Mouse (Mus musculus) embryonic facial prominence, embryonic 15.5 days (tissue): ENCODE results near the gene Vmn1r194. TPM values are rescaled to one million over a fixed set of nuclear protein-coding genes. Genes with fewer than 3 reads are reported as not detected.
"Not testable (repeated sequence)": the region's sequence is repeated elsewhere in the genome, so short reads cannot be mapped to it uniquely, and the experiment has no call there.

Experiments
- ATAC-seq: fragments of 200-750 bp; cut with Nextera tagmentation; 2 replicates; pipeline ENCODE4 v1.8.0; 2017; ENCODE audit warnings: low read depth, moderate TSS enrichment; ENCODE audit not compliant: insufficient number of reproducible peaks, low FRiP score, low TSS enrichment
- H3K27ac ChIP-seq: fragments of 300-500 bp; sonication (generic); replicated peaks from 2 replicates; pipeline ENCODE4 v1.5.1; 2015; ENCODE audit warnings: mild to moderate bottlenecking, inconsistent platforms
- H3K27me3 ChIP-seq: fragments of 300-500 bp; sonication (generic); 2 replicates; pipeline ENCODE4 v1.6.1; 2015; ENCODE audit warnings: inconsistent platforms
- H3K36me3 ChIP-seq: fragments of 300-500 bp; sonication (generic); 2 replicates; pipeline ENCODE4 v1.6.1; 2015; ENCODE audit warnings: mild to moderate bottlenecking, inconsistent platforms
- H3K4me1 ChIP-seq: fragments of 300-500 bp; sonication (generic); 2 replicates; pipeline ENCODE4 v1.6.1; 2015; ENCODE audit warnings: inconsistent platforms
- H3K4me2 ChIP-seq: fragments of 300-500 bp; sonication (generic); replicated peaks from 2 replicates; pipeline ENCODE4 v1.6.1; 2015; ENCODE audit warnings: mild to moderate bottlenecking, inconsistent platforms
- H3K4me3 ChIP-seq: fragments of 300-500 bp; sonication (generic); replicated peaks from 2 replicates; pipeline ENCODE4 v1.5.1; 2015; ENCODE audit warnings: mild to moderate bottlenecking, inconsistent platforms
- H3K9ac ChIP-seq: fragments of 300-500 bp; sonication (generic); 2 replicates; pipeline ENCODE4 v1.6.1; 2015; ENCODE audit warnings: inconsistent platforms
- H3K9me3 ChIP-seq: fragments of 300-500 bp; sonication (generic); replicated peaks from 2 replicates; pipeline ENCODE4 v1.6.1; 2016; ENCODE audit warnings: inconsistent platforms
- WGBS: fragments of 180-500 bp; shearing (Covaris S2); methylation state at CpG from one replicate; pipeline ENCODE4 v1.1.7; 2015; 5-methylcytosine and 5-hydroxymethylcytosine counted together
- microRNA-seq: library from miRNA; unstranded; fragments of <30 nt; microRNA quantifications from one replicate; pipeline ENCODE4, GENCODE M21; 2016; ENCODE audit warnings: borderline number of aligned reads
- polyA plus RNA-seq: library from polyadenylated mRNA; unstranded; fragments of >200 nt; fragmentation: Nextera tagmentation; extraction: Ambion mirVana; gene quantifications from 2 replicates; pipeline ENCODE4 v1.2.1, GENCODE M21; 2015

Gene Vmn1r194
- not detected in 2 replicates for polyA plus RNA-seq

DNA sequence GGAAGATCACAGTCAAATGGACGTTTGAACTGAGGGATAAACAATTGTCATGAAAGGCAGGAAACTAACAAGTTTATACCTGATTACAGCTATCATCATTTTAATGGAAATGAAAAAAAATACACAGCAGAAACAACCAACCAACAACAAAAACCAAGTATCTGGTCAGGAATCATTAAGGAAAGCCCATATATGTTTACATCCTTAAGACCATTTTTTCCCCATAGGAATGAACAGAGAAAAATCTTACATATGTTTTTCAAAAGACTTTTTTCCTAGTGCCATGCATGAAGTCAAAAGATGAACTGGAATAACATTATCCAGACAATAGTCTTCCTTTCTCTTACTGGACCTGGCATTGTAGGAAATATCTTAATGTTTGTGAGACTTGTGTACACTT, at the start of gene Vmn1r194:
Gene Vmn1r194 (plus strand): TSS at position 301 of the 400 bp plus-strand sequence.
- 25% methylated on average over 1 of the region's 1 CpGs for WGBS
- Histone ChIP-seq H3K36me3 (no peaks in the 10 kb centered on the region), H3K4me2 (no peak within 1 kb of the TSS), H3K9me3 (no peaks in the 10 kb centered on the region), H3K27ac (no peak within 1 kb of the TSS), H3K4me1 (no peaks in the 10 kb centered on the region), H3K27me3 (no peaks in the 10 kb centered on the region), H3K4me3 (no peak within 1 kb of the TSS), H3K9ac (no peak within 1 kb of the TSS)
- no peak for ATAC-seq

DNA sequence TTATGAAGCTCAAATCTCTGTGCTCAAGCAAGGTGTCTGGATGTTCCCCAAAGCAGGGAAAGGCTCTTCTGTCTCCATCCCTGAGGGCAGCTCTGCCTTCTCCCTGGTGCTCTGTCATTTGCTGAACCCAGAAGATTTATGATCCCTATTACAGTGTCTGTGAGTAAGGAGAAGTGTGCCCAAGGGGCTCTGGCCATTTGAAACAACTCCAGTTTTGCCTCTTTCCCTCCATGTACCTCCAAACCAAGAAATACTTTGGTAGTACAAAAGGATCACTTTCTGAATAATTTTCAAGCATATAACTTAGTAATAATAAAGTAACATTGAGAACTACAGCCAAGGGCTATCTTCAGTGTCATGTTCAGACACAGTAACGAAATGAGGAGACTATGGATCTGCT, 21.0 kb upstream of the Vmn1r194 start, which contains the start of gene Vmn1r193:
Gene Vmn1r193 (minus strand): TSS at position 101 of the 400 bp plus-strand sequence.
- H3K9ac ChIP-seq, H3K4me3 ChIP-seq, H3K36me3 ChIP-seq, H3K27ac ChIP-seq, H3K4me1 ChIP-seq, ATAC-seq, H3K27me3 ChIP-seq, H3K4me2 ChIP-seq, H3K9me3 ChIP-seq: not testable (repeated sequence)
- WGBS, result 72% methylated on average over 1 of the region's 1 CpGs

DNA sequence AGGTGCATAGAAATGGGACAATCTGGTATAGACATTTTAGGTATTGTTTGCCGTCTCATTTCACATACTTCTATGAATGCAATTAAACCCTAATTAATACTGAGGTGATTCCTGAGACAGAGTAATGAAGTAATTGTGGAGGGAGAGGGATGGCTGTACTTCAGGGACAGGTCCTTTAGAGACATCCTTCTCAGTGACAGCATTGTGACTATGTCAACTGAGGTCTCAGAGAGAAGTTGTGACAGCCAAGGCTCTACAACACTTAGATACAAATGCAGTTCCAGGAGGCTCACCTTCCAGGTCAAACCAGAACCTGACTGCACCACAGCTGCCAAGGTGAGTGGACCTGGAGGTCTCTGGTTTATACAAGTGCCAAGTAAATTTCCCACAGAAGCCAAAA, 26.2 kb downstream of the Vmn1r194 start, which contains the start of gene Vmn1r195:
Gene Vmn1r195 (plus strand): TSS at position 301 of the 400 bp plus-strand sequence.
- not testable (repeated sequence) for H3K4me1 ChIP-seq, H3K9ac ChIP-seq, H3K4me2 ChIP-seq, H3K9me3 ChIP-seq, H3K27me3 ChIP-seq, H3K4me3 ChIP-seq, H3K36me3 ChIP-seq, H3K27ac ChIP-seq, ATAC-seq
- WGBS, result 86% methylated on average over 1 of the region's 1 CpGs

DNA sequence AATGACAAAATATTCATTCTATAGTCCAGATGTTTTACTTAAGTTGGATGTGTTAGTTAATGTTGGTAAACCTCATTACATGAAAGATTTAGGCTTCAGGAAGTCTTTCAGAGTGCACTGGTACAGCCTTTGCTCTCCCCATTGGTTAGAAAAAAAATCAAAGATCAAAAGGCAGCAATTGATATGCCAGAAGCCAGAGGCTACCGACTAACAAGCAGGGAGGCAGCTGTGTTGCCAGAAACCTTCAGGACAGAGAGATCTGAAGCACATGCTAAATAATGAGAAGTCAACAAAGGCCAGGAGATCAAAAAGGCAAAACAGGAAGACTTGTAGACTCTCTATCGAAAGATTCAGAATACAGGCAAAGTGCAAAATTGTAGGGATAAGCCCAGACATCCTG, 27.7 kb downstream of the Vmn1r194 start:
- no peaks in the 10 kb centered on the region for H3K4me1 ChIP-seq
- no peak overlapping the region for H3K27ac ChIP-seq
- ATAC-seq, result no peak
- H3K9ac ChIP-seq, result no peak overlapping the region
- H3K4me2 ChIP-seq, result no peak overlapping the region
- H3K36me3 ChIP-seq, result no peaks in the 10 kb centered on the region
- no peaks in the 10 kb centered on the region for H3K27me3 ChIP-seq
- H3K4me3 ChIP-seq, result no peak overlapping the region
- no peaks in the 10 kb centered on the region for H3K9me3 ChIP-seq
- WGBS, result 26% methylated on average over 2 of the region's 2 CpGs

DNA sequence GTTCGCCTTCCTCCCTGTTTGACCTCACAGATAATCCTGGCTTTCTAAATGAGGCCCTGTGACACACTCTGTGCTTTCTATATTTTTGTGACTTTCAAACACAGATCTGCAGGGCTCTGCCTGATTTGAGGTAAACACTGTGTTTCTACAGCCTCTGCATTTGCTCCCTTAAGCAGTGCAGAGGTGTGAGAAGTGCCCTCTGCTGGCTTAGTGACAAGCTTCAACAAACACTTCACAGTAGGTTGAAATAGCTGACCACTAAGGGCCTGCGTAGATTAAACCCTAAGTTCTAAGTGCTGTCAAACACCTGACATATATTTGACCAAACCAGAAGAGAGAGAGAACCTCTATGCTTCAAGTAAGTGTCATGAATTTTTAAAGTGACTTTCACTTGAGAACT, 40.6 kb downstream of the Vmn1r194 start:
- Histone ChIP-seq H3K4me2 (no peak overlapping the region), H3K36me3 (no peaks in the 10 kb centered on the region), H3K9ac (no peak overlapping the region), H3K4me1 (no peaks in the 10 kb centered on the region), H3K4me3 (no peak overlapping the region), H3K27ac (no peak overlapping the region), H3K27me3 (no peaks in the 10 kb centered on the region), H3K9me3 (no peaks in the 10 kb centered on the region)
- 65% methylated on average over 2 of the region's 2 CpGs for WGBS
- no peak for ATAC-seq

DNA sequence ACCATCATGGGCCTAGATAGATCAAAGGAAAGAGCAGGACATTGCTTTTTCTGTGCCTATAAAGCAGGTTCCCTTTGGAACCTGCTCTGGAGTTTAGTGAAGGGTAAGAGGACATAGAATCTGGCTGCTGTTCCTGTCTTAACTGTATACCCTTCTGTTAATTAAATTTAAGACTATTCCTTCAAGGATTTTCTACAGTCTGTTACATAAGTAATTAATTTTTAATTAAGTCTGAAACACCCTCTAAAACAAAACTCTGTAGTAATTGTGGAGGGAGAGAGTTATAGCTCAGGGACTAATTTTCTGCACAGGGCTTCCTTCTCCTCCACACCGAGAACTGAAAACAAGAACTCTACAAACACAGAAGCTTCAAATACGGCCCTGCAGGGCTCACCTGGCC, 45.6 kb downstream of the Vmn1r194 start, which contains the start of gene Vmn1r196:
Gene Vmn1r196 (plus strand): TSS at position 301 of the 400 bp plus-strand sequence.
- Histone ChIP-seq H3K27me3 (no peaks in the 10 kb centered on the region), H3K4me1 (no peaks in the 10 kb centered on the region), H3K9me3 (no peaks in the 10 kb centered on the region), H3K27ac (no peak within 1 kb of the TSS), H3K4me2 (no peak within 1 kb of the TSS), H3K9ac (no peak within 1 kb of the TSS), H3K4me3 (no peak within 1 kb of the TSS), H3K36me3 (no peaks in the 10 kb centered on the region)
- no peak for ATAC-seq
- WGBS, result 63% methylated on average over 2 of the region's 2 CpGs

Small RNAs within 50 kb of the gene (microRNA-seq; reads per million reads assigned to microRNA genes)
- gene Gm23282, result not detected
- not detected for gene Gm25084

Other genes starting within 250 kb of the Vmn1r194 start
- 1.2 and 1.8 TPM in 2 replicates for gene Prss16, start 234.5 kb upstream of the Vmn1r194 start, polyA plus RNA-seq
- 2.8 and 17.2 TPM in 2 replicates for gene Hist1h2ah, start 208.6 kb upstream of the Vmn1r194 start, polyA plus RNA-seq
- 3.1 and 4.0 TPM in 2 replicates for gene Hist1h2bk, start 208.3 kb upstream of the Vmn1r194 start, polyA plus RNA-seq
- 17.5 and 20.6 TPM in 2 replicates for gene Hist1h4i, start 202.9 kb upstream of the Vmn1r194 start, polyA plus RNA-seq
- 33.6 and 33.8 TPM in 2 replicates for gene Hist1h2ag, start 201.3 kb upstream of the Vmn1r194 start, polyA plus RNA-seq
- gene Hist1h2bj, start 201.0 kb upstream of the Vmn1r194 start, polyA plus RNA-seq, result 5.7 and 6.9 TPM in 2 replicates
- not detected in 2 replicates for gene Vmn1r188, start 159.8 kb upstream of the Vmn1r194 start, polyA plus RNA-seq
- not detected in 2 replicates for gene Vmn1r189, start 138.4 kb upstream of the Vmn1r194 start, polyA plus RNA-seq
- gene Vmn1r191, start 60.2 kb upstream of the Vmn1r194 start, polyA plus RNA-seq, result not detected in 2 replicates
- gene Vmn1r192, start 53.1 kb upstream of the Vmn1r194 start, polyA plus RNA-seq, result not detected in 2 replicates
- not detected in 2 replicates for gene Vmn1r193, start 21.1 kb upstream of the Vmn1r194 start, polyA plus RNA-seq
- not detected in 2 replicates for gene Vmn1r195, start 26.3 kb downstream of the Vmn1r194 start, polyA plus RNA-seq
- 0.07 TPM in 2 replicates for gene Vmn1r196, start 45.7 kb downstream of the Vmn1r194 start, polyA plus RNA-seq
- not detected in 2 replicates for gene Vmn1r197, start 80.4 kb downstream of the Vmn1r194 start, polyA plus RNA-seq
- gene Vmn1r198, start 106.1 kb downstream of the Vmn1r194 start, polyA plus RNA-seq, result not detected in 2 replicates
- gene Vmn1r199, start 135.6 kb downstream of the Vmn1r194 start, polyA plus RNA-seq, result 0.14 TPM in 1 of 2 replicates, not detected in the other
- not detected in 2 replicates for gene Vmn1r200, start 146.2 kb downstream of the Vmn1r194 start, polyA plus RNA-seq
- not detected in 2 replicates for gene Vmn1r201, start 227.7 kb downstream of the Vmn1r194 start, polyA plus RNA-seq